Comparison of ENCODE assay signal across 34 mouse cellular contexts in the genomic region with DNA sequence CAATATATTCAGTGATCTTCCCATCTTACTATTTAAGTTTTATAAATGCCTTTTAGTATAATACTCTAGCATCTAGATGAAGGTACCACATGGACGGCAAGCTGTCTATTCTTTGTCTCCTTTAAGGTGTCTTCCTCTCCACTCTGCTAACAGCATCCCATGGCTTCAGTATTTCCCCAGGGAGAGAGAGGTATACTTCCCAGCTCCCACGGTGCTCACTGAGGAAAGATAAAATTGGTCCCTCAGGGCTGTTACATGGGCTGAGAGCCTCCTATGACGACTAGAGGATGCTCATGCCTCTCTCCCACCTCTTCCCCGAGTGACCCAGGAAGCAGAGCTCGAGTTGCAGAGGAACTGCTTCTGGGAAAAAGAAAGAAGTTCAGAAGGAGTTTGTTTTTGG.
"Had no signal": no experiment of that assay in that cellular context is flagged by ENCODE, and none has a peak within 500 bp of the region (broad histone marks: within the 10 kb centered on the region; RNA-seq: fewer than 3 reads in every experiment).

No protein-coding gene starts in this region.

- ATAC-seq: hindbrain, embryonic 16.5 days; hindbrain, postnatal 0 days; inflammation-experienced regulatory T-cells, adult 6 months; intestine, embryonic 15.5 days; intestine, embryonic 16.5 days; intestine, postnatal 0 days had no signal

- H3K27ac ChIP-seq: heart, embryonic 13.5 days; heart, embryonic 15.5 days; hindbrain, embryonic 10.5 days; hindbrain, embryonic 12.5 days; hindbrain, embryonic 13.5 days; hindbrain, embryonic 14.5 days; hindbrain, embryonic 15.5 days; hindbrain, postnatal 0 days; intestine, embryonic 15.5 days; kidney, embryonic 15.5 days; kidney, postnatal 0 days; layer of hippocampus, adult 2 months; left cerebral cortex, adult 2 months had no signal

- DNase-seq: heart, postnatal 10 days; heart, postnatal 14 days; heart, postnatal 4 days; kidney, adult 11 months; kidney, adult 18-20 months; kidney, adult 2 months; kidney, adult 8-10 months; kidney, adult 9 months; kidney, postnatal 10 days; kidney, postnatal 14 days; kidney, postnatal 25 days; kidney, postnatal 36 days; kidney, postnatal 4 days; layer of hippocampus, adult 9-11 months; layer of hippocampus, postnatal 36 days had no signal

- H3K4me2 ChIP-seq: heart, embryonic 11.5 days; heart, embryonic 12.5 days; heart, embryonic 13.5 days; heart, embryonic 15.5 days; hindbrain, embryonic 12.5 days; hindbrain, embryonic 13.5 days; hindbrain, embryonic 14.5 days; hindbrain, embryonic 15.5 days; intestine, embryonic 15.5 days; kidney, embryonic 15.5 days had no signal

- H3K36me3 ChIP-seq: heart, embryonic 12.5 days; heart, embryonic 13.5 days; heart, embryonic 15.5 days; hindbrain, embryonic 10.5 days; hindbrain, embryonic 12.5 days; hindbrain, embryonic 13.5 days; hindbrain, embryonic 15.5 days; intestine, embryonic 15.5 days; kidney, embryonic 15.5 days had no signal

- H3K9me3 ChIP-seq: heart, embryonic 12.5 days; heart, embryonic 13.5 days; heart, embryonic 15.5 days; hindbrain, embryonic 10.5 days; hindbrain, embryonic 12.5 days; hindbrain, embryonic 13.5 days; hindbrain, embryonic 15.5 days; intestine, embryonic 15.5 days; kidney, embryonic 15.5 days had no signal

- H3K4me1 ChIP-seq: hindbrain, embryonic 10.5 days; hindbrain, embryonic 12.5 days; hindbrain, embryonic 13.5 days; hindbrain, embryonic 15.5 days; intestine, embryonic 15.5 days; kidney, embryonic 15.5 days had no signal

- H3K9ac ChIP-seq: heart, embryonic 12.5 days; heart, embryonic 13.5 days; heart, embryonic 15.5 days; hindbrain, embryonic 12.5 days; hindbrain, embryonic 13.5 days; hindbrain, embryonic 14.5 days; hindbrain, embryonic 15.5 days; intestine, embryonic 15.5 days; kidney, embryonic 15.5 days had no signal

- H3K4me3 ChIP-seq: heart, embryonic 12.5 days; heart, embryonic 13.5 days; heart, embryonic 15.5 days; hindbrain, embryonic 10.5 days; hindbrain, embryonic 12.5 days; hindbrain, embryonic 13.5 days; hindbrain, embryonic 15.5 days; intestine, embryonic 15.5 days; kidney, embryonic 15.5 days; layer of hippocampus, adult 2 months; left cerebral cortex, adult 2 months had no signal

- H3K27me3 ChIP-seq: heart, embryonic 12.5 days; heart, embryonic 13.5 days; heart, embryonic 15.5 days; hindbrain, embryonic 12.5 days; hindbrain, embryonic 13.5 days; hindbrain, embryonic 15.5 days; intestine, embryonic 15.5 days; kidney, embryonic 15.5 days had no signal
